Mouse (Mus musculus) CD4-positive, CD25-positive, alpha-beta regulatory T cell, adult 2 months (primary cell): ENCODE measurements around the gene Epha7.

ENCODE experiments used
- DNase-seq: peaks from one replicate; pipeline ENCODE4 v3.0.0-alpha.2; 2012; ENCODE audit warnings: low read depth, low spot score

Gene Epha7

DNA sequence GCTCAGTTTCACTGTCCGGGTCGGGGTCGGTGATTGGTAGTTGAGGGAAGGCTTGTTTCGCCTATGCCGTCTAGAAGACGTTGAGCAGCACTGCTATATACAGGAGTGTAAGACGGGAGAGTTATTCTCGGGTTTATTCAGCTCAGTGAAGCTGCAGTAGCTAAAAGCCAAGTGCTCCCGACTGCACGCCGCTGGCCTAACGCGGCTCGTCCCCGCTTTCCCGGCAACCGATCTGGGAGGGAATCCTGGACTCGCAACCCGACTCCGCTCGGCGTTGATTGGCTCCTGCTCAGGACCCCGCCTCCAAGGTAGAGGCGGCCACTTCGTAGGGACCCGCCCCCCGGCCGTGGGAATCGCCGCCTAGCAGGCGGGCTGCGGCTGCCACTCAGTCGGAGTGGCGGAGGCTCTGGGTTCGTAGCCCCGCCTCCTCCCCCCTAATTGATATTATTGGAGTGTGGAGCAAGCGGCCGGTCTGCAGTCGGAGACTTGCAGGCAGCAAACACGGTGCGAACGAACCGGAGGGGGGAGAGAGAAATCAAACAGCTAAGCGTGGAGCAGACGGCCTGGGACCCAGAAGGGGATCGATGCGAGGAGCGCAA lies at the start of gene Epha7:
Gene Epha7 (plus strand): TSS at position 441 of the 599 bp plus-strand sequence.
- peak; percentile 18 for DNase-seq

DNA sequence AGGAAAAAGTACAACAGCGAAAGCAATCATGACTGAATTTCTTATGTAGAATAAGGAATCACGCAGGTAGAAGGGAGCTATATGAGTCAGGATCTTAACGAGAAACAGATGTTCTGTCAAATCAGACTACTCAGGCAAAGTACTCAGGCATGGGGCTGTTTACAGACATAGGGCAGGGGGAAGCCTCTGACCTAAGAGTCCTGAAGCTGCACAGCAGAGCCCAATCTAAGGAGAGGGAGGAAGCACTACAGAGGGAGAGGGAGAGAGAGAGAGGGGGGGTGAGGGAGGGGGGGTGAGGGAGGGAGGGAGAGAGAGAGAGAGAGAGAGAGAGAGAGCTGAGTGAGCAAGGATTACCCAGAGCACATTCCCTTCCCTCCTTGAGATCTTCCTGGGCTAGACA lies 29.0 kb upstream of the Epha7 start:
- DNase-seq: no peak

DNA sequence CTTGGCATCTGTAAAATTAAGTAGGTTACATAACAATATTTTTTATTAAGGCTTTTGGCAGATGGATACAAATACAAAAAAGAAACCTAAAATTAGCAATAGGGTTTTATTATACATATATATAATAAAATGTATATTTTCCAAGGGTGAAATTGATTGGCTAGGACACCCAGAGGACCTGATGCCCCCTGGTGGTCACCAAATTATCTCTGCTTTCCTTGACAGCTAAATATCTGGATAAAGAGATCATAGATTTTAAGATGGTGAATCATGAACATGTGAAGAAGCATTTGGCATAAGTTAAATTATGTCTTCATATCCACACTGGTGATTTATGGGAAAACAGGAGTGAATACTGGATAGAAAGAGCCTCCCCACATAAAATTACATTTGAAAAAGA lies 4.1 kb upstream of the Epha7 start:
- DNase-seq: no peak

DNA sequence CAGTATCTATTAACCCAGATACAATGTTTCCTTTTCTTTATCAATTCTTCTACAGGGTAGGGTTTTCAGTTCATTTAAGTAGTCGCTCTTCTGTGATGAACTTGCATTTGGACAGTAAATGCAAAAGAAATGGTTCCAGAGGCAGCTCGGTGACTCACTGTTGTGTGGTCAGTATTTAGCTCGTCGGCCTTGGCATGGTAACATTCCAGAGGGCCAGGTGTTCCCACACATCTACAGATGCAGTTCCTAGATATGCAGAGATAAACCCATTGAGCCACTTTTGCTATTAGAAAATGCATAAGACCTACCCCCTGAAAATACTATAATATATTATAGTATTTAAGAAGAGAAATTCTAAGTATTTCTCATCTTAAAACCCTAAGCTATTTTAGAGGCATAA lies 3.2 kb upstream of the Epha7 start:
- no peak for DNase-seq

DNA sequence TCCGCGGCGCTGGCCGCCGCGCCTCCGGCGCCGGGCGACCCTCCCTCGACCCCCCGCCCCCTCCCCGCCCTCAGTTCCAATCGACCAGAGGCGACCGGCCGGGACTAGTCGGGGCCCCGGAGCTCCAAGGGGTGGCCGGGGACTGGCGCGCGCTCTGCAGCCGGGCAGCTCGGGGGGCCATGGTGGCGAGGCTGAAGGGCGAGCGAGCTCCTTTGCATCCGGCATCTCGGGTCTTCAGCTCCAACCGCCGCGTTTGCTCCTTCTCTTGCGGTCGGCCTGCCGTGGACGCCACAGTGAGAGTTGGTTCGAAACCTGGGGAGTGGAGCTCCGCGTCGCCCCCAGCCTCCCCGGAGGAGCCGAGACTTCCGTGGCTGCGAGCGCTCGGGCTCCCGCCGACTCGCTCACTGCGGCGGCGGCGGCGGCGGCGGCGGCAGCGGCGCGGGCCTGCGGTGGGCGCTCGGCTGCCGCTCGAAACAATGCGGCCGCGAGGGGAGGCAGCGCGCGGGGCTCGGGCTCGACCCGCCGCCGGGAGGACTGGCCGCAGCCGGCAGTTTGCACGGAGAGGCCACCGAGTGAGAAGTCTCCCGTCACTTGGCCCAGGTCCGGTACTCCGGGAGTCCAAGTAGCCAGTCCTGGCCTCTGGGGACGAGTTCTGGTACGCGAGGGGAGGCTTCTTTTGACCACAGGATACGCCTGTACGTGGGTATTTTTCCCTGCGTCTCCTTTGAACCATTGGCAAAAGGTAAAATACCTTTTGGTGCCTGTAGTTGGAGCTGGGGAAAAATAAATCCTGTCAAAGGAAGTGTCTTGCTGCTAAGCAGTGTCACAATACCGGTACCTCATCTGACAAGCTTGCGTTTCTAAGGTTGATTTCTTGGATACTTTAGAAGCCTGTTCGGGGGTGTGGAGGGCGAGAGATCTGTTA lies 882 bp downstream of the Epha7 start:
- peak; percentile 0 for DNase-seq

DNA sequence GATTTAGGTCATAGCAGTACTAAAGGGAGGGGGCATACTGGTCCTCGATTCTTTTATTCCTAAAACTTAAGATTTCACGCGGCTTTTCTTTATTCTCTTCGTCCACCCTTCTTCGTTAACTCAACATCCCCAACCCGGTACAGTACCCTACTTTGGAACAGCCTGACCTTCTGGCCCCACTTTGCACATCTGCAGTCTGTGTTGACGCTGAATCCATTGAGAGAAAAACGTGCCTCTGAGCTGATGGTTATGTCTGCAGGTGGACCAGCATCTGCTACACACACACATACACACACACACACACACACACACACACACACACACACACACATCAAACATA lies 1.5 kb downstream of the Epha7 start:
- DNase-seq: no peak

DNA sequence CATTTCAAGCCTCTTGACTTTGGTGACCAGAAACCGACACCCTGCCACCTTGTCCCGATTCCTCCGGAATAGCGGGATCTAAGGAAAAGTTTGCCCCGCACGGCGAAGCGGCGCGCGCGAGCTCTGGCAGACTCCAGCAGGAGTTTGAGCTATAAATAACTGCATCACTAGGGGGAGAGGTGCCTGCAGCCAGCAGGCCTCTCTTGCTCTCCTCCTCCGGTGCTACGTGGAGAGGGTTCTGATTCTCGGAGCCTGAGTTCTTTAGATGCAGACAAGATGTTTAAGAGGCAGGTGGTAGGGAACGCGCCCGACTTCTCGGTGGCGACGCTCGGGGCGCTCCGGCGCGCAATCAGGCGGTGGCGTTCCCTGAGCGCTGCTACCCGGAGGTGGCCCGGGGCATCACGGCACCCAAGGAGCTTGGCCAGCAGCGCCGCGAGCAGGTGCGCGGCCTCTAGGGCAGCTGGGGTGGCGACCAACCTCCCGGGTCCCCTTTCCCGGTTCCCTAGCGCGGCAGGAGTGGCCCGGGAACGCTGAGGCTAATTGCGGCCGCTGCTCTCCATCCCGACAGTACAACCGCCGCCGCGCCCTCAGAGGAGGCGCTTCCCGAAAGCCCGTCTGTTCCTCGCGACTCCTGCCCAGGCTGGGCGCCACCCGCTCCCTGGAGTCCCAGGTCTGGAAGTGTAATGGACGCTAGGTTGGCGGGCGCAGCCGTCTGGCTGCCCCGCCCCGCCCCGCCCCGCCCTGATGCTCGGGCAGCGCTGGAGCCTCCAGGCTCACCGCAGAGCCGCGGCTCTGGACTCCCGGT lies 2.1 kb downstream of the Epha7 start:
- no peak for DNase-seq

DNA sequence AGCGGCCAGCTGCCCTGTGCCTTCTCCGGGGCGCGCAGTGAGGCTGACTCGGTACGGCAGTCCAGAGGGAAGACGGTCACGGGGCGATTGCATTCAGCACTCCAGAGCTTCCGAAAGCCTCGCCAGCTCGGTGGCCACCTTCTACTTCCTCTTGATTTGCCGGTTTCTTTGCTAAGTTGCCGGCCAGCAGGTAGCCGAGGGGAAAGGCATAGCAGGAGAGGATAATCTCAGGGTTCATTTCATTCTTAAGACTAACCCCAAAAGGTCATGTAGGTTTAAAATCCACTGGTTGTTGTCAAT lies 2.6 kb downstream of the Epha7 start:
- no peak for DNase-seq

DNA sequence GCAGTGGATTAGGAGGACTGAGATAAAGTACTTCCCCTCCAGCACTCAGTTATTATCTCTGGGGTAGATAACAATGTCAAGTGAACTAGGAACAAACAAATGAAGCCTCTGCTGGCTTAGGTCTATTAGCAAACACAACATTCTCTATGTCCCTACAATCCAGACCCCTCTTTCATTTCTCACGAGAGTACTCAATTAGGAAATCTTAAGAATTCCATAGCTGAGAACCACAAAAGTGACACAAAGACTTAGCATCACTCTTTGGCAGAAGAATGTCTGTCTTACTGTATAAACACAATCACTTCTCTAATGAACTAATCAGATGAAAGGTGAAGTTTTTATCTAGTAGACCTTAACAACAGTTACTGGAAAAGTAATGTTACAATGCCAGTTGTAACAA lies 10.7 kb downstream of the Epha7 start:
- DNase-seq: no peak

DNA sequence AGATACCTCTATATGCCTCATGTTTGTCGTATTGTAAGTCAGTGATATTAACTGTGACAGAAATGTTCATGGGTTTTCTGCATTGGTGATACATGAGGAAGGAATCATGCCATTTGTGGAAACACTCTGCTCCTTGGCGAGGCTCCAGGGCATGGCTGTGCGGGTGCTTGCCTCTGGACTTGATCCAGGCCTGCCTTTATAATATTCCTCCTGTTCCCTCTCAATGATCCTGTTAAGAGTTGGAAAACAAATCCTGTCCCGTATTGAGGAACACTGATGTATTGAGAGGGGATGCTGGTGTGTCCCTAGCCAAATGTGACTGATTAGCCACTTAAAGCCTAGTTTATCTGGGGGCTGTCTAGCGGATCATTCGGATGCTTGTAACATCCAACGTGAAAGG lies 11.7 kb downstream of the Epha7 start:
- no peak for DNase-seq

DNA sequence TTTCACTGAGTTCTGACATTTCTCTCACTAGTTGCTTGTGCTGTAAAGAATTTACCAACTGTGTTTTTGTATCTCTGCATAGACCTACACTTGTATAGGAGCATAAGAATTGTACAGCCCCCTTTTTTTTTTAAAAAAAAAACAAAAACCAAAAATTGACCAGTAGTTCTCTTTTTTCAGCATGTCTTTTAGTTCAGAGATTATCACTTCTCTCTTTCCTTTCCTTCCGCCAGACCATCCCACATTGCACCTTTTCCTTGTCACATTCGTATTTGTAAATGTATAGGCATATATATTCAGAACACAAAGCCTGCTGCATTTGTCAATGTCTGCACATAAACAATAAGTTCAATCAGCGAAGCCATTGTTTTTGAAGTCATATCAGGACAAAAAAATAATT lies 24.7 kb downstream of the Epha7 start:
- DNase-seq: no peak

DNA sequence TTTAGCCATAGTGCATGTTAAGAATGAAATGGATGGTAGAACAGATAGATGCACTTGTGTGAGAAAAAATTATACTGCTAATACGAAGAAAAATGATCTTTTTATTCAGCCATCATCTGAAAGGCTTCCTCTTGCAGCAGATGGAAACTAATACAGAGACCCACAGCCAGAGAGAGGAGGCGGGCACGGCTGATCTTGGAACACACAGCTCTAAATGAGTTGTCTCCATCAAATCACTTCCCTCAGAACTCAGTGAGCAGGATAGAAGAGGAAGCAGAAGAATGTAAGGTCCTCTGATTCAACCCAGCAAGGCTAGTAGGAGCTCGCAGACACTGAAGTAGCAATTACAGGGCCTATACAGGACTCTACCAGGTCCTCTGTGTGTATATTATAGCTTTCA lies 33.4 kb downstream of the Epha7 start:
- DNase-seq: no peak

DNA sequence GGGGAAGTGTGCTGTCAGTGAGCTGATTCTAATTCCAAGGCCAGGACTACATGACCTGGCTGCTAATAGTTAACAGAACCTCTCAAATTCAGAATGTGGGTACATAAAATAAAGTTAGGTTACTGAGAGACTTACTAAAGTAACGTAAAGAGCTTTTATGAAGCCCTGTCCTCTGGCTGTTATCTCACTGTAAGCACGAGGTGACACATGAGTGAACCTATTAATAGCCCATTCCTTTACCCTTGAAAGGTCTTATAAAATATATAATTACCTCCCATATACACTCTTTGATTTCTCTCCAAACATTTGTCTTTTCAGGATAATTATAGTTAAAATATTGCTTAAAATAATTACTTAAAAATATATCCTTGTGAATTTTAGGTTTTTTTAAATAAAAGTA lies 37.5 kb downstream of the Epha7 start:
- DNase-seq: no peak

DNA sequence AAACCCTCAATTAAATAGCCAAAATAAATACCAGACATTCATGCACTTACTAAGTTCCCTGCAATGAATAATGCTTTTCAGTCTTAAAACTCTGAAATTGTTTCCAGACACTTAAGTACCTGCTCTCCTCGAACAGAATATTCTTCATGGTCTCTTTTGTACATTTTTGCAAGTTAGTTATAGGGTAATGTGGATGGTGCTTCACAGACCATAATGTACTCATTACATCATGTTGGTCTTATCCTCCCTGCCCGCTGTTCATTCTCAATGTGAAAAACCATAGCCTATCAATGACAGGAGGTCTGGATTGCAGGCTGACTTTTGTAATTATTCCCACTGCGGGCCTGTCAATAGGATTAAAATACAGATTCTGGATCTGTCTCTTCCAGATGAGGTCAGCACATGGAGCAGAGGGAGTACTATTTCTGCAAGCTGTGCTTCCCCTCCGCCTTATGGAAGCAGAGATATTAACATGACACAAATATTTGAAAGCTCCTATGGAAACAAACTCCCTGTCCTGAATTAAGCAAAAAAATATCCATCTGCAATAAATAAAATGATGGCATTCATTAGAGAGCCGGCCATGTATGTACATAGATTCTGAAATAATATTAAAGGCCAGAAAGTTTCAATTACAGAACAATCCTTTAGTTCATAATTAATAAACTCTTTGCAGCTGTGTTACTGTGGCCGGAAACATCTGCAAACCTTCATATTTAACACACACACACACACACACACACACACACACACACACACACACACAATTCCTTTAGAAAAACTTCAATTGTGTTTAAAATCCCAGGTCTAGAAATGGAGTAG lies 50.1 kb downstream of the Epha7 start:
- DNase-seq: no peak

DNA sequence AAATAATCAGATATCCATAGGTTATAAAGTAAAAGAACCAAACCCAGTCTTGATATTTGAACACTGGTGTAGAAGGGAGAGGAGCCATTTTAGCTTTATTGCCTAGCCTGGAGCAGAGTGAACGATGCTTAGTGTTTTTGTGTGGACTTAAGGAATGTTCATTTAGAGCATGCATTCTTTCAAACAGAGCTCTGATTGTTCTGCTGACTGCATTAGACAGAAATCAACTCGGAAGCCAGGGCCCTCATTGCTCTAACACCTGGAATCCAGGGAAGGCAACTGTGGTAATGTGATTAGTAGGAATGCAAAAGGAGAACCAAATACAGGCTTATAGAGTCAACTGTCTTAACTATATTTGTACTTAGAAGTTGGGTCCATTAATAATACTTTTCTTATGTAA lies 53.5 kb downstream of the Epha7 start:
- DNase-seq: no peak

DNA sequence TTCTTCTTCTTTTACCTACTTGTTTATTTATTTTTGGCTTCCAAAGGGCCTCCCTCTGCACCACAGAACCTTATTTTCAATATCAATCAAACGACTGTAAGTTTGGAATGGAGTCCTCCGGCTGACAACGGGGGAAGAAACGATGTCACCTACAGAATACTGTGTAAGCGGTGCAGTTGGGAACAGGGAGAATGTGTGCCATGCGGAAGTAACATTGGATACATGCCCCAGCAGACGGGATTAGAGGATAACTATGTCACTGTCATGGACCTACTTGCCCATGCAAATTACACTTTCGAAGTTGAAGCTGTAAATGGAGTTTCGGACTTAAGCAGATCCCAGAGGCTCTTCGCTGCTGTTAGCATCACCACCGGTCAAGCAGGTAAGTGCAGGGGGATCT lies 58.7 kb downstream of the Epha7 start:
- no peak for DNase-seq

DNA sequence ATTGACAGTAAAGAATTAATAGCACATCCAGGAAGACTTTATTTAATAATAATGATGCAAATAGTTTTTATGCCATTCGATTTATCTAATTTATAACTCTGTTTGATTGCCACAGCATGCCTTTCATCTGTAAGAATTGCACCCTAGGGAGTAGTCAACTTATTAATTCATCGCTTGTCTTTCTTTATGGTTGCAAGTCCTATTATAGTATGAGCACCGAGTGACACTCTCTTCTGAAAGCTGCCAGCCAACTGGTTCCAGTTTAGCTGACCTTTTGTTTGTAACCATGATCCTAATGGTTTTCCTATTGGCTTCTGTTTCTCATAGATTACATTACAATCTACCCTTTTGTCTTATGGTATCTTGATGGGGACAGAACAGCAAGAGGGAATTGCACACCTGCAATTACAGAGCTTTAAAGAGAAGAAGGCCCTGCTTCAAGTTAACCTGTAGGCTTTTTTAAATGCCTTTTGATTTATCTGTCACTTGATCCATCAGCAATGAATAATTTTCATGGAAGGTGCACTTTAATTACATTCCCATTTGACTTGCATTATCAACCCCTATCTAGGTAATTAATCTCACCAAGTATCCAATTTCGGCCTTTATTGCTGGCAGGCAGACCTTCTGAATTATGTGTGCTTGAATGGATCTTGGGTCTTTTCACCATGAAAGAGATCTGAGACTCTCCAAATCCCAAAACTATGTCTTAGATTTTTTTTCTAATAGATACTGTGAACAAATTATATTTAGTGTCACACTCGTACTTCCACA lies 68.5 kb downstream of the Epha7 start:
- no peak for DNase-seq

DNA sequence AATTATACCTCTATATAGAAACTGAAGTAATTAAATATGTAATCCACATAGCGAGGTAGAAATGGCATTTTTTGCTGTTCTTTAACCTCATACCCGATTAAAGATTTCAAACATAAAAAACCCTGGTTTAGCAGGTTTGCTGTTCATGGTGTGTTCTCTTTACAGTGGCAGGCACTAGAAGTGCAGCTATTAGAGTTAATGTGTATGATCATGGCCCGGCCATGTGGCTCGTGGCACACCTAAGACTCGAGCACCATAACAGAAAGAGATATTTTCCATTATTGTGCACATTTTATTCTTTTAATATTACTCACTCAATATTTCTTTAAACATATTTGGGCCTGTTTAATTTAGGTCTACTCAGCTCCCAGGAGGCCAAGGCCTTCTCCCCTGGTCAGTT lies 76.7 kb downstream of the Epha7 start:
- no peak for DNase-seq

DNA sequence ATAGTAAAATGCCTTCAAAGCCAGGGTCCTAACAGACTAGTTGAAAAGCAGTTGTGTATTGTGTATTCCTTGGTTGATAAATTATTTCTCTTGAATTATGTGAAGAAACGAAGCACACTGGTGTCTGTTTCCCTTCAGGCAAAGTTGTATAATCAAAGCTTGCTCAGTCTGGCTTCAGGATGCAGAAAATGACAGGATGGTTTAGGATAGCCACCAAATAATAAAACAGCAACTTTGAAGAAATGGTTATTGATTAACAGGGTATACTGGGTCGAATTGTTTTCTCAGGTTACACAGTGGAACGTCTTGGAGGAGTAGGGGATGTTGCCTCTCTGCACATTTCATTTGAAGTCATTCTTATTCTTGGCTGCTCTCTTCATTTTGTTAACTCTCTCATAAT lies 77.2 kb downstream of the Epha7 start:
- DNase-seq: no peak

DNA sequence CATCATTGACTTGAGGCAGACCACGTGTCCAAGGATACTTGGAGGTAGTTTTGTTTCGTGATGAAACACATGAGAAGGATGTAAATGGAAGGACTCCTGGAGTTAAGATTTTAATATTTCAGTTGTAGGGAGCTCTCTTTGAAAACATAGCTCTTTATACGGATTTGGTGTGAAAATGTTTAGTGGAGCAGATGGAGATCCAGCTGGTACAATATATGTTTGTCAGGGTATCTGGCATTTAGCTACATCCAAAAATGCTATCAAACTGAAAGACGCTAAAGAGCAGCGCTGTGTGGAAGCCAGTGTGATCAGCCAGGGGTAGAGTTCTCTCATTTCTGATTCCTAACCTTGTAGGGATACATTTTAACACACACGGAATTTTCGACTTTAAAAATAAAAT lies 82.5 kb downstream of the Epha7 start:
- no peak for DNase-seq

DNA sequence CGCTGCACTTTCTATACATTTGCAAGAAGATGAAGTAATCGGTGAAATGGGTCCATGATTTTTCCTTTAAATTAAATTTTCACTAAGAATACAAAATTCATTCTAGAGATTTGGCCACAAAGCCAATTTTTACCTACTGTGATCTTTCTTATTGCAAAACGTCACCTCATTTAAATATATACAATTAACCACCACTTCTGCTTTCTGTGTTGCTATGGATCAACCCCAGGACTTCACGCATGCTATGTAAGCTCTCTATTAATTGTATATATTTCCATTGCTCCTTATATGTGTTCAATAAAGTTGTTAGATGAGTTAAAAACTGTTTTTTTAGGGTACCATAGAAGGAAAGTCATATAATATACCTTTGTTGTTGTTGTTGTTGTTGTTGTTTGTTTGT lies 86.4 kb downstream of the Epha7 start:
- DNase-seq: no peak
